Comparison of ENCODE assay signal across 9 mouse cellular contexts in the genomic region with DNA sequence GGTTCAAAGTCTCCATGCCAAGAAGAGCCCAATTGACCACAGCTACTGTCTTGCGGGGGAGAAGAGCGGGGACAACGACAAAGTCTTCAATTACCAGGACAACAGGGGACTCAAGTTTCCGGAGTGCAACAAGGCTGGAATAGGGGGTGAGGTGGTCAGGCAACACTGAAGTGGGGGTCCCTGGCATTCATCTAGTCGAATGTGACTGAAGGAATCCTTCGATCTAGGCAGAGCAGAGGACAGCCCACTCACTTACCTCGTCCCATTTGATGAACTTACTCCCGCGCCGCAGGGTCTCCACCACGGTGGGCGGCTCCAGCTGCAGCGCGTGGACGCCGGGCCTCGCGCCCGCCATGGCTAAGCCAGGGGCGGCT. TPM values are rescaled to one million over a fixed set of nuclear protein-coding genes. Genes with fewer than 3 reads are reported as not detected.
DNase-seq lines count a peak whose midpoint lies in the region; ATAC-seq and TF ChIP-seq lines count a peak whose summit lies in the region.
"Had no signal": no experiment of that assay in that cellular context is flagged by ENCODE, and none has a peak within 500 bp of the region (broad histone marks: within the 10 kb centered on the region; RNA-seq: fewer than 3 reads in every experiment).

No protein-coding gene starts in this region.

- peak overlapping the region; percentile 55 for H3K4me2 ChIP-seq in embryonic facial prominence, embryonic 14.5 days (ENCODE audit: low read depth, low read length)
- H3K4me2 ChIP-seq in intestine, postnatal 0 days (replicated peaks; ENCODE audit: low read depth): peak overlapping the region; percentile 83
- H3K4me2 ChIP-seq in neural tube, embryonic 15.5 days: peak overlapping the region; percentile 57

- H3K27me3 ChIP-seq in embryonic facial prominence, embryonic 14.5 days (replicated peaks; ENCODE audit: control insufficient read depth, insufficient read depth, low read length): no peaks in the 10 kb centered on the region
- H3K27me3 ChIP-seq in intestine, postnatal 0 days (replicated peaks; ENCODE audit: control insufficient read depth, insufficient read depth, low read length): no peaks in the 10 kb centered on the region
- H3K27me3 ChIP-seq in neural tube, embryonic 15.5 days (replicated peaks): peaks cover 12% of the 10 kb centered on the region

- no peak overlapping the region for H3K27ac ChIP-seq in embryonic facial prominence, embryonic 14.5 days (replicated peaks; ENCODE audit: low read depth, low read length)
- H3K27ac ChIP-seq in intestine, postnatal 0 days (ENCODE audit: low read depth, low read length): peak overlapping the region; percentile 95
- H3K27ac ChIP-seq in neural tube, embryonic 15.5 days (replicated peaks): no peak overlapping the region

- H3K9me3 ChIP-seq in embryonic facial prominence, embryonic 14.5 days (ENCODE audit: control insufficient read depth, low read length): no peaks in the 10 kb centered on the region
- no peaks in the 10 kb centered on the region for H3K9me3 ChIP-seq in intestine, postnatal 0 days (ENCODE audit: control insufficient read depth)
- H3K9me3 ChIP-seq in neural tube, embryonic 15.5 days (replicated peaks): no peaks in the 10 kb centered on the region

- peak overlapping the region; percentile 82 for H3K4me3 ChIP-seq in lung, adult 2 months (replicated peaks; ENCODE audit: extremely low read depth, low read depth, low read length)
- peak overlapping the region; percentile 63 for H3K4me3 ChIP-seq in embryonic facial prominence, embryonic 14.5 days (ENCODE audit: low read depth, low read length)
- peak overlapping the region; percentile 82 for H3K4me3 ChIP-seq in intestine, postnatal 0 days (ENCODE audit: low read depth, low read length)
- peak overlapping the region; percentile 45 for H3K4me3 ChIP-seq in neural tube, embryonic 15.5 days (replicated peaks)

- peak; percentile 39 for ATAC-seq in embryonic facial prominence, embryonic 14.5 days (ENCODE audit: low read depth)
- no peak for ATAC-seq in intestine, postnatal 0 days
- ATAC-seq in neural tube, embryonic 15.5 days (ENCODE audit: low FRiP score): no peak

- no peak for TF ChIP-seq POLR2A in lung, adult 2 months (IDR thresholded peaks at IDR 0.05; ENCODE audit: borderline replicate concordance, extremely low read depth, low read depth, low read length)

- peak overlapping the region; percentile 73 for H3K9ac ChIP-seq in embryonic facial prominence, embryonic 14.5 days (ENCODE audit: low read depth, low read length)
- peak overlapping the region; percentile 88 for H3K9ac ChIP-seq in intestine, postnatal 0 days (ENCODE audit: low read depth, low read length)
- peak overlapping the region; percentile 44 for H3K9ac ChIP-seq in neural tube, embryonic 15.5 days (replicated peaks)

- H3K36me3 ChIP-seq in embryonic facial prominence, embryonic 14.5 days (ENCODE audit: control insufficient read depth, insufficient read depth, low read length): peaks cover 23% of the 10 kb centered on the region
- H3K36me3 ChIP-seq in intestine, postnatal 0 days (ENCODE audit: control insufficient read depth, insufficient read depth): peaks cover 25% of the 10 kb centered on the region
- H3K36me3 ChIP-seq in neural tube, embryonic 15.5 days: no peaks in the 10 kb centered on the region

- peaks cover 13% of the 10 kb centered on the region for H3K4me1 ChIP-seq in lung, adult 2 months (ENCODE audit: control insufficient read depth, insufficient read depth, low read length)
- H3K4me1 ChIP-seq in embryonic facial prominence, embryonic 14.5 days (ENCODE audit: control insufficient read depth, insufficient read depth, low read length): peaks cover 25% of the 10 kb centered on the region
- peaks cover 17% of the 10 kb centered on the region for H3K4me1 ChIP-seq in intestine, postnatal 0 days (replicated peaks; ENCODE audit: control insufficient read depth, insufficient read depth, low read length)
- peaks cover 32% of the 10 kb centered on the region for H3K4me1 ChIP-seq in neural tube, embryonic 15.5 days

- no peak for TF ChIP-seq CTCF in lung, adult 2 months (IDR thresholded peaks at IDR 0.05; ENCODE audit: insufficient read depth, low read length)
- no peak for TF ChIP-seq CTCF in intestine, postnatal 0 days (IDR thresholded peaks at IDR 0.05; ENCODE audit: low read depth)

- WGBS in lung, adult 2 months: under 1% methylated on average over 20 of the region's 20 CpGs
- WGBS in embryonic facial prominence, embryonic 14.5 days: 3% methylated on average over 10 of the region's 20 CpGs
- WGBS in intestine, postnatal 0 days: under 1% methylated on average over 20 of the region's 20 CpGs
- WGBS in neural tube, embryonic 15.5 days: 2% methylated on average over 20 of the region's 20 CpGs

- no peak for DNase-seq in lung, adult 2 months
- DNase-seq in lung, postnatal 25 days (ENCODE audit: low spot score): no peak
- no peak for DNase-seq in embryonic facial prominence, embryonic 14.5 days (ENCODE audit: low spot score)
- no peak for DNase-seq in cerebellum, adult 8-10 months
- DNase-seq in urinary bladder, adult 2 months (ENCODE audit: low spot score): no peak
- no peak for DNase-seq in thymus, postnatal 4 days
- DNase-seq: adrenal gland, adult 8-10 months had no signal

RNA-seq across cellular contexts. Expression of gene Ppp1r14b, which starts 5.5 kb away (rescaled TPM):
- polyA plus RNA-seq in lung, adult 2 months (2012; rRNA removed): 47.1 and 53.6 TPM in 2 replicates
- 277 and 302 TPM in 2 replicates for polyA plus RNA-seq in embryonic facial prominence, embryonic 14.5 days (2014; fragmentation: Nextera tagmentation; extraction: Ambion mirVana)
- polyA plus RNA-seq in intestine, postnatal 0 days (2015; fragmentation: Nextera tagmentation; extraction: Ambion mirVana): 102 and 105 TPM in 2 replicates
- 141 and 159 TPM in 2 replicates for polyA plus RNA-seq in neural tube, embryonic 15.5 days (2015; fragmentation: Nextera tagmentation; extraction: Ambion mirVana)
- 100 and 132 TPM in 2 replicates for polyA plus RNA-seq in urinary bladder, adult 2 months (2012; rRNA removed)

RNA-seq across cellular contexts. Expression of gene Plcb3, which starts 7.0 kb away (rescaled TPM):
- polyA plus RNA-seq in lung, adult 2 months (2012; rRNA removed): 109 and 124 TPM in 2 replicates
- 31.4 and 36.8 TPM in 2 replicates for polyA plus RNA-seq in embryonic facial prominence, embryonic 14.5 days (2014; fragmentation: Nextera tagmentation; extraction: Ambion mirVana)
- 107 and 123 TPM in 2 replicates for polyA plus RNA-seq in intestine, postnatal 0 days (2015; fragmentation: Nextera tagmentation; extraction: Ambion mirVana)
- 14.1 and 23.4 TPM in 2 replicates for polyA plus RNA-seq in neural tube, embryonic 15.5 days (2015; fragmentation: Nextera tagmentation; extraction: Ambion mirVana)
- polyA plus RNA-seq in urinary bladder, adult 2 months (2012; rRNA removed): 83.5 and 88.1 TPM in 2 replicates

RNA-seq across cellular contexts. Expression of gene Fkbp2, which starts 11.0 kb away (rescaled TPM):
- polyA plus RNA-seq in lung, adult 2 months (2012; rRNA removed): 42.3 and 51.3 TPM in 2 replicates
- 72.4 and 81.0 TPM in 2 replicates for polyA plus RNA-seq in embryonic facial prominence, embryonic 14.5 days (2014; fragmentation: Nextera tagmentation; extraction: Ambion mirVana)
- 135 and 142 TPM in 2 replicates for polyA plus RNA-seq in intestine, postnatal 0 days (2015; fragmentation: Nextera tagmentation; extraction: Ambion mirVana)
- 174 and 190 TPM in 2 replicates for polyA plus RNA-seq in neural tube, embryonic 15.5 days (2015; fragmentation: Nextera tagmentation; extraction: Ambion mirVana)
- 83.0 and 89.1 TPM in 2 replicates for polyA plus RNA-seq in urinary bladder, adult 2 months (2012; rRNA removed)

RNA-seq across cellular contexts. Expression of gene Vegfb, which starts 18.2 kb away (rescaled TPM):
- 30.1 and 35.3 TPM in 2 replicates for polyA plus RNA-seq in lung, adult 2 months (2012; rRNA removed)
- polyA plus RNA-seq in embryonic facial prominence, embryonic 14.5 days (2014; fragmentation: Nextera tagmentation; extraction: Ambion mirVana): 41.0 and 43.9 TPM in 2 replicates
- 23.2 and 25.2 TPM in 2 replicates for polyA plus RNA-seq in intestine, postnatal 0 days (2015; fragmentation: Nextera tagmentation; extraction: Ambion mirVana)
- polyA plus RNA-seq in neural tube, embryonic 15.5 days (2015; fragmentation: Nextera tagmentation; extraction: Ambion mirVana): 68.6 and 83.1 TPM in 2 replicates
- 48.1 and 76.3 TPM in 2 replicates for polyA plus RNA-seq in urinary bladder, adult 2 months (2012; rRNA removed)

RNA-seq across cellular contexts. Expression of gene Dnajc4, which starts 23.1 kb away (rescaled TPM):
- polyA plus RNA-seq in lung, adult 2 months (2012; rRNA removed): 36.9 and 38.9 TPM in 2 replicates
- polyA plus RNA-seq in embryonic facial prominence, embryonic 14.5 days (2014; fragmentation: Nextera tagmentation; extraction: Ambion mirVana): 21.7 and 22.1 TPM in 2 replicates
- 32.3 and 35.1 TPM in 2 replicates for polyA plus RNA-seq in intestine, postnatal 0 days (2015; fragmentation: Nextera tagmentation; extraction: Ambion mirVana)
- 24.8 and 28.1 TPM in 2 replicates for polyA plus RNA-seq in neural tube, embryonic 15.5 days (2015; fragmentation: Nextera tagmentation; extraction: Ambion mirVana)
- 61.7 and 65.2 TPM in 2 replicates for polyA plus RNA-seq in urinary bladder, adult 2 months (2012; rRNA removed)
